Mouse (Mus musculus) skeletal muscle tissue, adult 2 months (tissue): ENCODE results near the gene Gm14214.

Experiments
- DNase-seq: peaks from one replicate; pipeline ENCODE4 v3.0.0-alpha.2; 2012; ENCODE audit warnings: low read depth, low spot score

Gene Gm14214

GRCm38 (mm10) chr2:154731916-154732315, 37.9 kb downstream of the Gm14214 start:
- DNase-seq = no peak

GRCm38 (mm10) chr2:154730841-154731240, 39.0 kb downstream of the Gm14214 start:
- no peak for DNase-seq

- DNase-seq = no peak
These were observed 40.1 kb downstream of the Gm14214 start for GRCm38 (mm10) chr2:154729737-154730136.

GRCm38 (mm10) chr2:154723473-154723872, 46.4 kb downstream of the Gm14214 start:
- DNase-seq = no peak

- no peak for DNase-seq
These were observed 49.5 kb downstream of the Gm14214 start for GRCm38 (mm10) chr2:154720315-154720714.
